Mouse (Mus musculus) granulocyte monocyte progenitor cell, adult 5-6 weeks (primary cell): ENCODE results near the gene Fam216b. TPM values are rescaled to one million over a fixed set of nuclear protein-coding genes. Genes with fewer than 3 reads are reported as not detected.
A peak's percentile ranks its signal among the peaks of the same experiment; 100 is the strongest.

ENCODE experiments used
- ATAC-seq: replicated peaks from 2 replicates; pipeline ENCODE4 v1.8.0; 2016; ENCODE audit warnings: mild to moderate bottlenecking, moderate TSS enrichment, inconsistent platforms; ENCODE audit not compliant: poor library complexity, severe bottlenecking
- total RNA-seq, 2 experiments: library from RNA; stranded (forward) in 1 of 2; stranded (reverse) in 1 of 2; fragments of 200-712, 200-1000 nt in 1 of 2; fragments of >200 nt in 1 of 2; fragmentation: Nextera tagmentation in 1 of 2; gene quantifications; 2 replicates each; pipeline ENCODE4 v1.2.3; 2014 to 2017

Fam216b gene
- total RNA-seq (2014; fragmentation: Nextera tagmentation), result not detected in 2 replicates
- not detected in 2 replicates for total RNA-seq (2017)

DNA sequence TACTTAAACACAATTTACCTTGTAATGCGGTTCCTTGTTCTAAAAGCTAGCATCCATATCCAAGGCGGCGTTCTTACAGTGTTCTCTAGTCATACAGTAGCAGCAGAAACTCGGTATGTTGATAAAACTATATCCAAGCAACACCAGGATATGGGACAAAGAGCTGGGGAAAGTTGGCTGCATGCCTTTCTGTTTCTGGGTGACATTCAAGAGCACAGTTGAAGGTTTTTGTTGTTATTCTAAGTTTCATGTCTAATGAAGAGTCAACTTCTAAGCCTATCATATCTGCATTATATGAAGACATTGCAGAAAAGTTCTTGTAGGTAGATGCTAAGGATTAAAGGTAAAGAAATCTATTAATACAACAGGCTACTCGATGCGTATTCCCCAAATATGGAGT lies at the start of gene Fam216b:
Fam216b (minus strand) TSS at position 101 of the 400 bp plus-strand sequence.
- ATAC-seq, result no peak

DNA sequence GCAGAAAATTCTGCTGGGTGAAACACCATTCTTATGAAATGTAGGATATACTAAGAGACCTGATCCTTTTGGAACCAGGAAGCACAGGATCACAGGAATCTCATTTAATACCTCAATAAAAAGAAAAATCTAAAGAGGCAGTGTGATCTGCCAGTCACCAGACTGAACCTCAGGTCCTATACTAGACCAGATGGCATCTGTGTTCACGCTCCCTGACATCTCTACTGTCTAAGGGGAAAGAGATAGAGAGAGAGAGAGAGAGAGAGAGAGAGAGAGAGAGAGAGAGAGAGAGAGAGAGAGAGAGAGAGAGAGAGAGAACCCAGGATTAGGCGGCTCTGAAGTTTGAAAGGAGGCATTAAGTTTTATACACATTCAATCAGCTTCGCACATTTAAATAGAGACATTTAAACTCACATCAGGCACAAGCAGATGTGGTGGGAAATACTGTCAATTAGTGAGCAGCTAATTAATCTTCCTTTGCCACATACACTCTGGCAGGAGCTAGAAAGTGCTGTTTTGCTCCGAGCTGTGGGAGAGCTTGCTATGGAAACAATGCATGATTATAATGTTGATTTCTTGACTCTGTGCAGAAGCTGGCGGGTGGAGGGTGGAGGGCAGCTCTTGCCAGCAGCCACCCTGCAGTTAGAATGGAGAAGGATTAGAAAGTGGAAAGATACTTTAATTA lies 43.7 kb upstream of the Fam216b start:
- no peak for ATAC-seq

DNA sequence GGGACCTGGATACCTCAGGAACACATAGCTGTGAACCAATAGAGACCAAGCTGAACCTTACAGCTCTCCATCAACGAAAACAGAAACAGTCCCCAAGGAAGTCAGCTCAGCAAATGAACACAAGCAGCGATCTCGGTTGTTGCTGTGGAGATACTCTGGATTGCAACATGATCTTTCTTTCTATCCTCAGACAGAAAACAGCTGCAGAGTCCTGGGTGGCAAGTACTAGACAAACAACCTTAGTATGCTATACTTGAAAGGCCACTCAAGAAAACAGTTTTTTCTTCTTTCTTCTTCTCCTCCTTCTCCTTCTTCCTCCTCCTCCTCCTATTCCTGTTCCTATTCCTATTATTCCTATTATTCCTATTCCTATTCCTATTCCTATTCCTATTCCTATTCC lies 37.9 kb upstream of the Fam216b start:
- no peak for ATAC-seq

DNA sequence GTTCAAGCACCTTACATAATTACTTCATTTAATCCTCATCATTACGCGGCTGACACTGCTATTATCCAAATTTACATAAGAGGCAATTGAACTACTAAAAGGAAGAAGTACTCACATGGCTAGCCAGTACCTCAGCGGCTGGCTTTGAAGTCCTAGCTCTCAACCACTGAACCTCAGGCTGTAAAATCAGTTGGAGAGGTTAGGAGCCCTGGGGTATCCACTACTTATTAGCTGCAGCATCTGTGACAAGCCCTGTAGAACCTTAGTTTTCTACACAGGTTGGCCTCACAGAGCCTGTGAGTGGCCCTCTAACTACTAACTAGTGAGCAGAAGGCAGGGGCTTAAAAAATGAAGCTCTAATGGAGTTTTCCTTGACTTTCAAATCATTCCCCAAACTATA lies 31.5 kb upstream of the Fam216b start:
- ATAC-seq, result no peak

DNA sequence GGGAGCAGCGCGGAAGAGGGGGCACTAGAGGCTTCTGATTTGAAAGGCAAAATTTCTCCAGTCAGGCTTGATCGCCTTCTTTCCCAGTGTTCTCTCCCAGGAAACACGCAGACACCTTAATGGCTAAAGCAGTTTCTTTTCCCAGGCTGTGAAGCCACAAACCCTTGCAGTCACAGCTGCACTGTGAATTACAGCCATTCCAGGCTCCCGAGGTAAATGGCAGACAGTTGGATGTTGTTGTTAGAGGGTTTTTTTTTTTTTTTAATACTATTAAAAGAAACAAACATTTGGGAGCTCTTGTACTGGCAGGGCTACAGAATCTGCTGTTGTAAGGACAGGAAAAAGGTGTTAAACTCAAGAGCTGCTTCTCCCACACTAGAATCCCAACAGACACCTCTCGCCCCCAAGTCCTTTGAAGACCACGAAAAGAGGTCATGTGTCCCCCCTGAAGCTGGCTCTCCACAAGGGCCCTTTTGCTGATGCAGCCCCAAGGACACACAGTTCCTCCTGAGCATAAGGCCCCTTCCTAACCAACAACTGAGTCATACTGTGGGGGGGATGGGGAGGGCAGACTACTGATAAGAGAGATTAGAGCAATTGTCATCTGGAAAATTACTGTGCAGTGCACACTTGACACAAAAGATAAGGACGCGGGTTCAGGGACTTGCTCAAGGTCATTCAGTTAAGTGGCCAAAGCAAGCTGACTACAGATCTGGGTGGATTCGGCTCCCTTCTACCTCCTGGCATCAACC lies 30.8 kb upstream of the Fam216b start:
- no peak for ATAC-seq

DNA sequence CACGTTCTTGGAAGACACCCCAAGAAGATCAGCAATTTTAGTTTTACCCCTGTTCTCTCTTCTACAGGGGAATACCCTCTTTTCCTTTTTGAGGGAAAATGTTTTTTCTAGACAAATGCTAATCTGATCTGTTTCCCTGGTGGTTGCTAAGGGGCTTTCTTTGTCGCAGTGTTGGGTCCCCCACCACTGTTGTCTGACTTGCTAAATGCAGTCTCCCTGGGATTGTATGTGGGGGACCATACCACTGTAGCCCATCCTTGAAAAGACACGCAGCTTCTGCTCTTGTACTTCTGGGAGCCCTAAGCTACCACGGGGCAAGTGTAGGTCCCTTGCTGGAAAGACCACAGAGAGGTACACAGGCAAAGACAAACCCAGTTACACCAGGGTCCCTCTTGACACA lies 28.9 kb upstream of the Fam216b start:
- ATAC-seq, result no peak

DNA sequence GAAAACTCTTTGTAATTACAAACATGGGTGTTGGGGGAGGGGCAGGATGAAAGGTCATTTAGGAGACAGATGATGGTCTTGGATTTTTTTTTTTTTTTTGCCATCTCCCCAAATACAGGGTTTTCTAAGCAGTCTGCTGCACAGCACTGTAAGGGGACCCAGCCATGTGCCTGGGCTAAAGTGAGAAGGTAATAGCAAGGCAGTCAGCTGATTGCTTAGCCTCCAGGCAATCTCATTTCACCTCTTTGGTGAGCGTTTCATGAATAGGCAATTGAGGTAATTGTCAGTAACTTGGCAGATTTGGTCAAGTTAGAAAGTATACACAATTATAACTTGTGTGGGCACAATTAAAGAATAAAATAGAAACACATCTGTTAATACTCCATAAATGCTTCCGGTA lies 28.5 kb upstream of the Fam216b start:
- ATAC-seq, result no peak

DNA sequence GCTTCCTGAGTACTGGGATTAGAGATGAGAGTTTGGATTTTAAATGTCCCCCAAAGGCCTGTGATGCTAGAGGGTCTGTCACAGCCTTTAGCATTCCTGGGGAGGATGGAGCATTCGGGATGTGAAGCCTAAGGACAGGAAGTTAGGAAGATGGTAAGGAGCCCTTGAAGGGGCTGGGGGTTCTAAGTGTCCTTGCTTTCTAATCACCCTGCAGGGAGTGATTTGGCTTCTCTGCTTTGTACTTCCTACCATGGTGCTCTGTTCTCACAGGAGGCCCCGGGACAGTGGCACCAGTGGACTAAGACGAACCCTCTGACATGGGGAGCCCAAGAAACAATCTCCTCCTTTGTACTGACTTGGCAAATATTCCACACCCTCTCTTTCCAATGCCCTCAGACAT lies 23.7 kb upstream of the Fam216b start:
- no peak for ATAC-seq

DNA sequence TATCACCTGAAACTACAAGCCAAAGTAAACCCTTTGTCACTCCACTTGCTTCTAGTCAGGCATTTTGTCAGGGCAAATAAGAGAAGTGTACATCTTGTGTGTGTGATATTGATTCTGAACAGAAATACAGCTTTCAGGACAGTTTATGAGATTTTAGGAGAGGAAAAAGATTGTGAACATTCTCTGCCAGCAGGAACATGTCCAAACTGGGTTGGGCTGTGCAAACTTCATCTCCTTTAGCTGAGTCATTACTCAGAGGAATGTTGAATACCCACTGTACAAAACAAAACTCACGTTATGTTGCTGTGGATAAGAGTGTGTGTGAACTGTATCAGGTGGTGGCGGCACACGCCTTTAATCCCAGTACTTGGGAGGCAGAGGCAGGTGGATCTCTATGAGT lies 22.1 kb upstream of the Fam216b start:
- no peak for ATAC-seq

DNA sequence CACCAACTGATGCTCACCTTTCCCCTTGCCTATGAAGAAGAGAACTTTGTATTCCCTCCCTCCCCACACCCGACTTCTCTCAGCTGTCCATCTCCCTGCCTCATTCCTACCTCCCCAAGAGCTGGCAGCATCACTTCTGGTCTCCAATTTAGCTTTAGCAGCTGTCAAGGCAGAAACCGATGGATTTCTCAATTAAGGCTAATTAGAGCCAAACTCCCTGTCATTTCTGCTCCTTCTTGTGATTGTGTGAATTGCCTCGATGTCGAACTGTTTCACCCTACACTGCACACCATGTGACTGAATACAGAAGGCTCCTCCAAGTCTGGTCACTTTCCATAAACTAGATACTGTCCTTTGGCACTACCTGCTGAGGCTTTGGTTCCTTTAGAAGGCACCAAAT lies 20.6 kb upstream of the Fam216b start:
- ATAC-seq, result no peak

DNA sequence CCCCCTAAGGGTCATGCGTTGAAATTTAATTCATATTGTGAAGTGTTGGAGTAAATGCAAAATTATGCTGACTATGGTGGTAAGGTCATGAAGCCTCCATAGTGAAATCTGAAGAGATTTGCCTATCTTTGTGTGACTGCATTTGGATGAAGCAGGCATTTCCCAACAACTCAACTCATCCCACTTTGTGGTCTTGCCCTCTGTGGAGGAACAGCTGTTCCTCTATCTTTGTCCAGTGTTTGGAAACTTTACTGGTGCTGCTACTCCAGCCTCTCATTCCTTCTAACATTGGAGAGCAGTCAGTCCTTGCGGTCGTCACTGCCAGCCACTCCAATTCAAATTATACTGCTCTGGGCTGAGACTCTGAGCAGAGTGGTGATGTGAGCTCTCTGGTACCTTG lies 19.6 kb upstream of the Fam216b start:
- no peak for ATAC-seq

DNA sequence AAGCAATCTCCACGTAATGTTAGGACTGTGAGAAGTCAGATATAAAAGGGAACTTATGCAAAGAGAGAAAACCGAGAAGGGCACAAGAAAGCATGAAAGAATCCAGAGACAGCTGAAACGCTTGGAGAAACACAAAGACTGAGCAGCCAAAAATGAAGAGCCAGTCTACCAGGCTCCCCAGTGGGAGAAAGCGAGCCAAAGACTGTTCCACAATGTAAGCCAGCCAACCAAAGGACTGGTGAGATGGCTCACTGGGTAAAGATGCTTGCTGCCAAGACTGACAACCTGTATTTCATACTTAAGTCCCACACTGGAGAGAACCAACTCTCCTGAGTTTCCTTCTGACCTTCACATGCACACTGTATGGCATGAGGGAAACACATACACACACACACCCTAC lies 784 bp upstream of the Fam216b start:
- no peak for ATAC-seq

DNA sequence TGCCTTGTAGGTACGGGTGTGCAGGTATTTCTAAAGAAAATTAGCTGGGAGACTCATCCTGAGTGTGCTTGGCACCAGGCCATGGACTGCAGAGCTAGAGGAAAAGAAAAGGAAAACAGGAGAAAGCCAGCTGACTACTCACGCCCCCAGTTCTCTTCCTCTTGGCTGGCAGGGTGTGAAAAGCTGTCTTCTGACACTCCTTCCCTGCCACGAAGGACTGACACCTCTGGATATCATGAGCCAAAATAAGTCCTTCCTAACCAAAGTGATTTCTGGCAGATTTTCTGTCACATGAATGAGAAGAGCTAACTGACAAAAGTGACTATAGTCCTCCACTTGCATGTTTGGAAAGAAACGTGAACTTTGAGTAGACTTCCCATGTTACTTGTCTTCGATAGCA lies 5.3 kb downstream of the Fam216b start:
- ATAC-seq, result no peak

DNA sequence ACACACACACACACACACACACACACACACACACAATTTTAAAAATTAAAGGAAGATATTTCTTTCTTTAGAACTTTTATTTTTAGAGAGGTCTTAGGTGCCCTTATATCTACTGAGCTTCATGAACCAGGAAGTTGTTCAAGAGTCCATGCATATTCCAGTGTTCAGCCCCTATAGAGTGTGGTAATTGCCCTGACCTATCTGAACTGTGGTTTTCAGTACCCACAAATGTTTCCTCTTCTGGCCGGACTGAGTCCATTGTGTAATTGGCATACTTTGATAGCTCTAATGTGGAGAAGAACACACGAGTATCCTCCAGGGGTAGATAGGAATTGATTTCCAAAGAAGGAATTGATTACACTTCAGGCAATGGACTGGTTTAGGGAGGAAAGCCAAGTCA lies 11.3 kb downstream of the Fam216b start:
- peak; percentile 97 for ATAC-seq

DNA sequence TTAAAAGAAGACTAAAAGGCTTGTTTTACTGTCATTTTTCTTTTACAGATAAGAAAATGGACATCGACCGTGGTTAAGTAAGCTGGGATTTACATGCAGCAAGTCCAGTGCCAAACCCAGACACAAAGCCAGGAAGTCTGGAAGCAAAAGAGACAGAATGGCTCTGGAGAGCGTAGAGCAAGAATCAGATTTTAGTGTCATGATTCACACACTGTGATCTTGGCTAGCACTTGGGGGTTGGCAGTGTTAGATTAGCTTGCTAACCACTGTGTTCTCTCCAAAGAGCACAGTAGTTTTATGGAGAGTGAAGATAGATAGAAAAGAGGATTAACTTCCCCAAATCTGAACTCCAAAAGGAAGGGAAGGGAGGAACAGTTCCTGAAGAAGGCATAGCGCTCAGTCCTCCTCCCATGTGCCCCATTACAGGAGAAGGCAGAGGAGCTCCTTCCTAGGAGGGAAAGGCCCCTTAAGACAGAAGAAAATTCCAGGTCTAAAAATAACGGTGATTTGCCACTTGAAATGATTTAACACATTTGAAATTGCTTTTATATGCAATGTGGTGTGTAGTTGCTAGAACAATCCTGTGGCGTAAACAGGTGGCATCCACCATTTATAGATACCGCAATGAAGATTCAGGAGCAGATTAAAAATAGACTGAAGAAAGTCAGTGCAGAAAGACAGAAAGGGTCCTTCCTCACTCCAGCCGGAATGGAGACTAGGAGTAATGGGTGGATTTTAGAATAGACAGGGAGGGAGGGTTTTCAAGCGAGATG lies 22.7 kb downstream of the Fam216b start:
- ATAC-seq, result no peak

DNA sequence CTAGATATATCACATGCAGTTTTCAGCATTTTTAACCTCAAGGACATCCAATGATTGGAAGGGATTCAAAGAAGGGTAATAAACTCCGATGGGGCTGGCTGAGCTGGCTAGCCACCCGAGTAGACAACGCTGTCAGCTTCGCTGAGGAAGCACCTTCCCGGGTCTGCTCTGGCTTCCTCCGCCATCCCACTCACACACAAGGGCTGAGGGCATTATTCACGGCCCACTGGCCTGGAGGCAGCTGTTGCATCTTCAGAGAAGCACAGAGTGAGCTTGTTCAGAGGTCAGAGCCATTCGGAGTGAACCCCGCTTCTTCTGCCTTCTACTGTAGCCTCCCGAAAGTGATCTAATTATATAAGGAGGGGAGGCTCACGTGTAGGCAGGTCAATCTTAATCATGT lies 26.3 kb downstream of the Fam216b start:
- no peak for ATAC-seq

DNA sequence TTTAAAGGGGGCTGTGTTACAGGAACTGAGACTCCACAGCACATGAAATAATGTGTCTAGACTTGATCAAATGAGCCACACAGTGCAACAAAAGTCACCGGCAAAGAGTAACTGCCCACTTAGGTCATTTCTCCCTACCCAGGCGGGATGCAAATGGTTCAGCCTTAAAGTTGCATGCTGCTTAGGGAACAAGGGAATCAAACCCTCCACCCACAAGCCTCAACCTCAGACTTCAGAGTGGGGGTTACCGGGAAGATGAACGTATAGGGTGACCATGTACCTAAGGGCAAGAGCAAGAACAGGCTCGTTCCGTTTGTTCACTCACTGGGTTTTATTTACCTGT lies 28.2 kb downstream of the Fam216b start:
- ATAC-seq, result no peak

DNA sequence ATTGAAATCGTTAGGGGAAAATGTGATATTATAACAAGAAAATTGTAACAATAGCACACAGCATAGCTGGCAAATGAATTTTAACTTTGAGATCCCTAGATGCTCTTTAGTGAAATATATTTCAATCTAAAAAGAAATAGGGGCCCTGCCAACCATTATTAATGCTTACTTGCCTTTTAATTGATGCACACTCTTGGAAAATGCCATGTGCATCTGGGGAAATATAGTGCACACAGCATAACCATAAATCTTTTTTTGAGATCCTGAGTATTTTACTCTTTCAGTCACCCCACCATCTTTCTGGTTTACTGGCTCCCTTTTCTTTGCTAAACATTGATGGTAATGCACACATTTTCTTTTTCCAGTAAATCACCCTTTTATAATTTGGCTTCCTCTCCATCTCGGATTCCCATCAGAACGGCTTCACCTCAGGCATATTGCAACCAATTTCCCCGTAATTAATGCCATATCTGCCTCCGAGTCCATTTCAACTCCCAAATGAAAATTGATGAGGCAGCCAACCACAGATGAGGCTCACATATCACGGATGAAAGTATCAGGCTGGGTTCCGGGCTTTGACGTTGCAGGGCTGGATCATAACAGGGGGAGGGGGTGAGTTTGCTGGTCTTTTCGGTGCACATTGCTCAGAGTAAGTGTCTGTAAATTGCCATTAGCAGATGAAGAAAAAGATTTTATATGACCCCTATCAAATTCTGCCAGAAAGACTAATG lies 28.8 kb downstream of the Fam216b start:
- no peak for ATAC-seq

DNA sequence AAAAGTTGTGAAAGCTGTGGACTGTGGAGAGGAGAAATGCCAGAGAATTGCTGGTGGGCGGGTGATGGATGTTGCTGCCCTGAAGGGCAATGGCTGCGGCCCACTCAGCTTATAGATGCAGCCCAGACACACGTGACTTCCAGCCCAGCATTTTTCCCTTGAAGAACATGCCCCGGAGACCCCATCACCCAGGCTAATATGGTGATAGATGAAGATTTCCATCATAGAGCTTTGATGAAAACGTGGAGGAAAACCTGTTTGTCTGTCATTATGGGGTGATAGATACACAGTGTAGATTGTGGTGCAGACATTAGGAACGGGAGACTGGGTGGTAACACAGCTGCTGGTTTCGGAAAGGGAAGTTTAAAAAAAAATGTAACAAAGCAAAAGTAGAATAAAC lies 31.4 kb downstream of the Fam216b start:
- ATAC-seq, result no peak

DNA sequence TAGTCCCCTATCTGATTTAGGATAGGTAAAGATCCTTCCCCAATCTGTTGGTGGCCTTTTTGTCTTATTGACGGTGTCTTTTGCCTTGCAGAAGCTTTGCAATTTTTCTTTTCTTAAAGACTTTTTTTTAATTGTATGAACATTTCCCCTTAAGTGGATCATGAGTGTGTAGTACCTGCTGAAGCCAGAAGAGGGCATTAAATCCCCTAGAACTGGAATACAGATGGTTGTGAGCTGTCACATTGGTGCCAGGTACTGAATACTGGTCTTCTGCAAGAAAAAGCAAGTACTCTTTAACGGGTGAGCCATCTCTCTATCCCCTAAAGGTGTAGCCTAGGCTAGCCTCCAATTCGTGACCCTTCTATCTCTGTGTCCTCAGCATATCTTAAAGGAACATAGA lies 32.4 kb downstream of the Fam216b start:
- no peak for ATAC-seq

DNA sequence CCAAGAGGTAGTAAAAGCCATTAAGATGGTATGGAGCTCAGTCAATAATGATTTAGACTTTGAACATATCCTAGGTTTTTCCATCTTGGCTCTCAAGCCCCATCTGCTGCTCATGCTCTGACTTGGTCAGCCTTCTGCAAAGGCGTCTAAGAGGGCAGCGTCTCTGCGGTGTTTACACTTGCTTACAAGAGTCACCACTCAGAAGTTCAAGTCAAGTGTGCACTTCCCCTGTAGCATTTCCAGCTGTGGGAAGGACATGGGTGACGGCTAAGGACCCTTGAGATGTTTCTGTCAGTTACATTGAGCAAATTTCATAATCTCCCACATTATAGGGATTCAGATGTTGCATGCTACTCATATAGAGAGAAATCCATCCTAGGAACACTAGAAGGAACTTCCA lies 40.1 kb downstream of the Fam216b start:
- no peak for ATAC-seq
